Mouse (Mus musculus): Measurements from ENCODE around the gene Slc6a12. TPM values are rescaled to one million over a fixed set of nuclear protein-coding genes. Genes with fewer than 3 reads are reported as not detected.

The Slc6a12 gene
- polyA plus RNA-seq, 1 experiment = 0.43 TPM

DNA sequence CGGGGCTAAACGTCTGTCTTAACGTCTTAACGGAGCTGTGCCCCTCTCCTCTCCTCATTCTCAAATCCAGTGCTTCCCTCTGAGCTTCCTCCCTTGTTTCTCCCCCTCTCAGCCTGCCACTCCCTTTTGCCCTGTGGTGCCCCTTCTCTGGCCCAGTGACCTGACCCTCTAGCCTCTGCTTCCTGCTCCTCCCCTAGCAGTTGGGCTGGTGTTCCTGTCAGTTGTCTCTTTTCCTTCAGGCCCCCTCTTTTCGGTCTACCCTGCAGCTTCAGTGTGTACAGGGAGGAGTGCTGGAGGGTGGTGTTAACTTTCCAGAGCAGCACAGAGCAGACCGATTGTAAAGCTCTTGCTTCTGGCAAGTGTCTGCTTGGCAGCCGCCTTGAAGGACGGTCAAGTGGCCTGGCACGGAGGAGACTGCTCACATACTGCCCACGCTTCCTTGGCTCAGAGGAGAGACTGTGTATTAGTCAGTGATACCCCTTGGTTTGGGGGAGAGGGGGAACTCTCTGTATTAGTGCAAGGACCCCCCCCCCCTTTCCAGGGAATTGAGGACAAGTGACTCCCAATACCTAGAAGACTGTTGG lies 16.3 kb upstream of the Slc6a12 start:
- Histone ChIP-seq H3K4me3 (ENCODE audit: control insufficient read depth, insufficient read depth, low read length) (no peak overlapping the region), H3K4me1 (replicated peaks; ENCODE audit: control insufficient read depth, insufficient read depth, low read length) (peaks cover 9% of the 10 kb centered on the region), H3K36me3 (ENCODE audit: control insufficient read depth, insufficient read depth, low read length) (no peaks in the 10 kb centered on the region), H3K27ac (ENCODE audit: control insufficient read depth, insufficient read depth, low read length) (no peak overlapping the region), H3K27me3 (ENCODE audit: control insufficient read depth, insufficient read depth, low read length) (no peaks in the 10 kb centered on the region)
- 61% methylated on average over 10 of the region's 10 CpGs for WGBS
- no peak for TF ChIP-seq POLR2A (IDR thresholded peaks at IDR 0.05; ENCODE audit: control insufficient read depth, extremely low read depth, insufficient read depth, low read length, poor library complexity)
- no peak for DNase-seq

DNA sequence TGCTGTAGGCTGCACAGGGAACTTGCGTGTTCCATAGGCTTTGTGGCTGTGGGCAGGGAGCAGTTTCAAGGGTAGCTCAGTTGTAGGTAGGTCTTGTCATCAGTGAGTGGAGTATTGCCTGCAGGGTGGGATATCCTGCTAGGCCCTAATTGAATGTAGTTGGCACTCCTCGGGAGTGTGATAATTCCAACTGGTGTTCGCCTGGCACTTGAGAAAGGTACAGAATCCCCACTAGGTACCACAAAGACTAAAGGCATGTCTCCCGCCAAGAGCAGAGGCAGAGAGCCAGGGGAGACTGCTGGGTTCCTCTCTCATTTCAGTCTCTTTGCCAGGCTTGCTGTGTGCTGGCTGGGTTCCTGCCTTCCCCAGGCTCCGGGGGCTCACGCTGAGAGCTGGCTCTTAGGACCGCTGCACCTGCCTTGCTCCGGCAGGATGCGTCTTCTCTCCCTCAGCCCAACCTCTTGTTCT lies 14.4 kb upstream of the Slc6a12 start:
- 93% methylated on average over 9 of the region's 9 CpGs for WGBS
- H3K27me3 ChIP-seq (ENCODE audit: control insufficient read depth, insufficient read depth, low read length) = no peaks in the 10 kb centered on the region
- H3K4me3 ChIP-seq (ENCODE audit: control insufficient read depth, insufficient read depth, low read length) = no peak overlapping the region
- H3K27ac ChIP-seq (ENCODE audit: control insufficient read depth, insufficient read depth, low read length) = no peak overlapping the region
- H3K36me3 ChIP-seq (ENCODE audit: control insufficient read depth, insufficient read depth, low read length) = no peaks in the 10 kb centered on the region
- TF ChIP-seq POLR2A (IDR thresholded peaks at IDR 0.05; ENCODE audit: control insufficient read depth, extremely low read depth, insufficient read depth, low read length, poor library complexity) (no peak), CTCF (IDR thresholded peaks at IDR 0.05; ENCODE audit: borderline replicate concordance, control insufficient read depth, extremely low read depth, insufficient read depth, low read length, poor library complexity) (no peak)
- peaks cover 9% of the 10 kb centered on the region for H3K4me1 ChIP-seq (replicated peaks; ENCODE audit: control insufficient read depth, insufficient read depth, low read length)
- no peak for DNase-seq

DNA sequence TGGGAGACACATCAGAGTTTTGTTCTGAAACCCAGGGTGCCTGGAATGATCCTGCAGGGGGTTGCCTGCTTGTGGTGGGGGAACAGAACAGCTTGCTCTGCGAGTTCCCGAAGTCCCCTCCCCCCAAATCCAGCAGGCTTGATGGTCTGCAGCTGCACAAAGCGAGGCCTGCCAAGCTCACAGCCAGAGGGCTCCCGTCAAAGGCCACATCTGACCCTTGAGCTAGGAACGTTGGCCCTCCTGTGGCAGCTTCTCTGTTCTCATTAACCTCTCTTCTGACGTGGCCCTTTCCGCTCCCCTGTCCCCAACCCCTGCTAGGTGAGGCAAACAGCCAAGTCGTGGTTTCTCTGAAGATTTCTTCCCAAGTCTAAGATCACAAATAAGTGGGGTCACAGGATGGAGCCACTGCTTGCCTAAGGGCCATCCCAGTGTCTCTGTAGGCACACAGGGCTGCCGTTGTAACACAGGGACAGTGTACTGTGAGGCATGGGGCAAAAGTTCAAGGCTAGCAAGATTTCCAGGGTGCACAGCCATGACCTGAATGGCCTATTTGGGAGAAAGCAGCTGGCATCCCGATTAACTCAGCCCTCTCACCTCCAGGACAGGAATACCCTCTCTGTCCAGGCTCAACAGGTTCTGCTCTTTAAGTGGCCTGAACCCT lies 12.9 kb upstream of the Slc6a12 start:
- Histone ChIP-seq H3K27me3 (ENCODE audit: control insufficient read depth, insufficient read depth, low read length) (no peaks in the 10 kb centered on the region), H3K36me3 (ENCODE audit: control insufficient read depth, insufficient read depth, low read length) (no peaks in the 10 kb centered on the region), H3K4me1 (replicated peaks; ENCODE audit: control insufficient read depth, insufficient read depth, low read length) (peaks cover 9% of the 10 kb centered on the region), H3K4me3 (ENCODE audit: control insufficient read depth, insufficient read depth, low read length) (no peak overlapping the region), H3K27ac (ENCODE audit: control insufficient read depth, insufficient read depth, low read length) (no peak overlapping the region)
- TF ChIP-seq POLR2A (IDR thresholded peaks at IDR 0.05; ENCODE audit: control insufficient read depth, extremely low read depth, insufficient read depth, low read length, poor library complexity) = no peak
- no peak for TF ChIP-seq CTCF (IDR thresholded peaks at IDR 0.05; ENCODE audit: borderline replicate concordance, control insufficient read depth, extremely low read depth, insufficient read depth, low read length, poor library complexity)
- WGBS = 35% methylated on average over 10 of the region's 10 CpGs
- no peak for DNase-seq

DNA sequence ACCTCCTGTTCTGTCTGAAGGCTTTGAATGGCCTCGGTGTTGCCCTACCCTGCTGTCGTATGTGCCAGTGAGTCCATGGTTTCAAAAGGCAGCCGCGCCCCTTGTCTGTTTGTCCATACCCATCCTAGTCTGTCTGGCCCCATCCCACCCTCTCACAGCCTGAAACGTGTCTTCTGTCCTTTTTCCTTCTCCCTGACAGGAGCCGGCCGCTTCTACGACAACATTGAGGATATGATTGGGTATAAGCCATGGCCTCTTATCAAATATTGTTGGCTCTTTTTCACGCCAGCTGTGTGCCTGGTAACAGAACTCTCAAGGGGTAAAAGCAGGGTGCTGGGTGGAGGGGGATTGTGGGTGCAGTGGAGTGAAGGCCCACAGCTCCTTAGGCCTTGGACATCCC lies 7.0 kb upstream of the Slc6a12 start:
- TF ChIP-seq CTCF (IDR thresholded peaks at IDR 0.05; ENCODE audit: borderline replicate concordance, control insufficient read depth, extremely low read depth, insufficient read depth, low read length, poor library complexity) (no peak), POLR2A (IDR thresholded peaks at IDR 0.05; ENCODE audit: control insufficient read depth, extremely low read depth, insufficient read depth, low read length, poor library complexity) (no peak)
- Histone ChIP-seq H3K27ac (ENCODE audit: control insufficient read depth, insufficient read depth, low read length) (no peak overlapping the region), H3K36me3 (ENCODE audit: control insufficient read depth, insufficient read depth, low read length) (no peaks in the 10 kb centered on the region), H3K4me3 (ENCODE audit: control insufficient read depth, insufficient read depth, low read length) (no peak overlapping the region), H3K27me3 (ENCODE audit: control insufficient read depth, insufficient read depth, low read length) (no peaks in the 10 kb centered on the region; the same call in 1 of the 2 replicates), H3K4me1 (replicated peaks; ENCODE audit: control insufficient read depth, insufficient read depth, low read length) (peaks cover 15% of the 10 kb centered on the region)
- DNase-seq = no peak
- 96% methylated on average over 9 of the region's 9 CpGs for WGBS

DNA sequence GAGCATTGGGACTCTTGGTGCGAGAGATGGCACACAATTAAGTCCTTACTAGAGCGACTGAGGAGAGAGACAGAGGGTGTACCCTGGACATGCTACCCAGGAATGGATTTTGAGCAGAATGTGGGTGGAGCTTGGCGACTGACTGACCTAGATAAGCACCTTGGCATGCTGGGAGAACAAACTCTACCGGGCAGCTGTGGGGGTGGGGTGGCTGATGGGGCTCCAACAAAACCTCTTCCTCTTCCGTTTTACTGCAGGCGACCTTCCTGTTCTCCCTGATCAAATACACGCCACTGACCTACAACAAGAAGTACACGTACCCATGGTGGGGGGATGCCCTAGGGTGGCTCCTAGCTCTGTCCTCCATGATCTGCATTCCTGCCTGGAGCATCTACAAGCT lies 6.3 kb upstream of the Slc6a12 start:
- 30% methylated on average over 8 of the region's 8 CpGs for WGBS
- no peak overlapping the region for H3K4me3 ChIP-seq (ENCODE audit: control insufficient read depth, insufficient read depth, low read length)
- H3K4me1 ChIP-seq (replicated peaks; ENCODE audit: control insufficient read depth, insufficient read depth, low read length) = peaks cover 15% of the 10 kb centered on the region
- H3K27me3 ChIP-seq (ENCODE audit: control insufficient read depth, insufficient read depth, low read length) = no peaks in the 10 kb centered on the region; the same call in 1 of the 2 replicates
- no peaks in the 10 kb centered on the region for H3K36me3 ChIP-seq (ENCODE audit: control insufficient read depth, insufficient read depth, low read length)
- H3K27ac ChIP-seq (ENCODE audit: control insufficient read depth, insufficient read depth, low read length) = no peak overlapping the region
- peak; percentile 74 for DNase-seq
- TF ChIP-seq POLR2A (IDR thresholded peaks at IDR 0.05; ENCODE audit: control insufficient read depth, extremely low read depth, insufficient read depth, low read length, poor library complexity) (no peak), CTCF (IDR thresholded peaks at IDR 0.05; ENCODE audit: borderline replicate concordance, control insufficient read depth, extremely low read depth, insufficient read depth, low read length, poor library complexity) (no peak)

DNA sequence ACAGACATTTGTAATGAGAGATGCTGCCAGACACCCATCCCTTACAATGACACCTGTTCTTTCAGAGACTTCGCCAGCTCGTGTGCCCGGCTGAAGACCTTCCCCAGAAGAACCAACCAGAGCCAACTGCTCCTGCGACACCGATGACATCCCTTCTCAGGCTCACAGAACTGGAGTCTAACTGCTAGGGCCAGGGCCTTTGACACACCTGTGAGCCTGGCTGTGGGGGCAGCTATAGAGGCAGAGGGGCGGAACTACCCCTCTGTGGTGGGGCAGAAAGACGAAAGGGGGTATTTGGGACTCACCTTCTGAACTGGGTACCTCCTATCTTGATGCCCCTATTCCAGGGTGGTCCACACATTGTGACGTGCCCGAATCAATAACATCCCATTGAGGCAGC lies 5.6 kb upstream of the Slc6a12 start:
- DNase-seq = no peak
- WGBS = 95% methylated on average over 9 of the region's 9 CpGs
- H3K4me1 ChIP-seq (replicated peaks; ENCODE audit: control insufficient read depth, insufficient read depth, low read length) = peaks cover 15% of the 10 kb centered on the region
- H3K27me3 ChIP-seq (ENCODE audit: control insufficient read depth, insufficient read depth, low read length) = no peaks in the 10 kb centered on the region; the same call in 1 of the 2 replicates
- H3K36me3 ChIP-seq (ENCODE audit: control insufficient read depth, insufficient read depth, low read length) = no peaks in the 10 kb centered on the region
- TF ChIP-seq CTCF (IDR thresholded peaks at IDR 0.05; ENCODE audit: borderline replicate concordance, control insufficient read depth, extremely low read depth, insufficient read depth, low read length, poor library complexity) (no peak), POLR2A (IDR thresholded peaks at IDR 0.05; ENCODE audit: control insufficient read depth, extremely low read depth, insufficient read depth, low read length, poor library complexity) (no peak)
- no peak overlapping the region for H3K4me3 ChIP-seq (ENCODE audit: control insufficient read depth, insufficient read depth, low read length)
- H3K27ac ChIP-seq (ENCODE audit: control insufficient read depth, insufficient read depth, low read length) = no peak overlapping the region

All from thymus, adult 2 months (tissue).